Mouse (Mus musculus) cerebellum, postnatal 4 days (tissue): ENCODE measurements around the gene Gm4175.
"Not testable (repeated sequence)": the region's sequence is repeated elsewhere in the genome, so short reads cannot be mapped to it uniquely, and the experiment has no call there.

Experiments used
- DNase-seq, 2 experiments: peaks; one replicate each; pipeline ENCODE4 v3.0.0; 2022; ENCODE audit warnings: low spot score in 2 of 2, mixed read lengths in 1 of 2

Gene Gm4175

DNA sequence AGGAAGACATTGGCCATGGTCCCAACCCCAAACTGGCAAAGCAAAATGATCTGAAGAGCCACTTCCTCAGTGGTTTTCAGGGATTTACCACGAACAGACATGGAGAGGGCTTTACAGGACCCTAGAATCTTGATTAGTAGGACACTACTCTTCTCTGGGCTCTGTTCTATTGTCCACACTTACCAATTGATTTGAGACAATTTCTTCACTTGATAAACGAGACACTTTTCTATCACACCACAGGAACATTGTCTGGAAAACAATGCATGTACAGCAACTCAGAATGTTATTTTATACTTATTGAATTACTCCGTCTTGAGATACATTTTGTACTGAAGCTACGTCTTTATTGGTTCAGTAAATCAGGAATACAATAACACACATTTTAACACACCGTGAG lies at the start of gene Gm4175:
Gene Gm4175 (minus strand): TSS at position 101 of the 400 bp plus-strand sequence.
- not testable (repeated sequence) for DNase-seq

DNA sequence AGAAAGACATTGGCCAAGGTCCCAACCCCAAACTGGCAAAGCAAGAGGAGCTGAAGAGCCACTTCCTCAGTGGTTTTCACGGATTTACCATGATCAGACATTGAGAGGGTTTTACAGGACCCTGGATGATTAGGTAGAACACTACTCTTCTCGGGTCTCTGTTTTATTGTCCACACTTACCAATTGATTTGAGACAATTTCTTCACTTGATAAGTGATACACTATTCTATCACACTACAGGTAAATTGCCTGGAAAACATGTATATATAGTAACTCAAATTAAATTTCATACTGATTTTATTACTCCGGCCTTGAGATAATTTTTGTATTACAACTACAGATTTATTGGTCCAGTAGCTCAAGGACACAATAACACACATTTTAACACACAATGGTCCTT lies 35.4 kb upstream of the Gm4175 start, which contains the start of gene Gm4177:
Gene Gm4177 (minus strand): TSS at position 101 of the 400 bp plus-strand sequence.
- not testable (repeated sequence) for DNase-seq
